Mouse (Mus musculus): ENCODE measurements at regions not wholly inside any gene's neighbourhood (a gene's known extent, or its start where the extent isn't known, plus 50 kb on each side); places are given as distances from the start of the nearest gene placed in this dataset.

- Histone ChIP-seq H3K36me3 (ENCODE audit: control insufficient read depth, insufficient read depth, low read length) (no peaks in the 10 kb centered on the region), H3K27ac (ENCODE audit: control insufficient read depth, insufficient read depth, low read depth, low read length) (no peak overlapping the region), H3K27me3 (ENCODE audit: control insufficient read depth, insufficient read depth, low read length) (no peaks in the 10 kb centered on the region), H3K4me1 (ENCODE audit: control insufficient read depth, insufficient read depth, low read length) (no peaks in the 10 kb centered on the region), H3K4me3 (ENCODE audit: control insufficient read depth, low read depth, low read length) (no peak overlapping the region)
- no peak for TF ChIP-seq CTCF (IDR thresholded peaks at IDR 0.05; ENCODE audit: control insufficient read depth, insufficient read depth, insufficient replicate concordance, low read depth, low read length)
- no peak for TF ChIP-seq POLR2A (IDR thresholded peaks at IDR 0.05; ENCODE audit: control insufficient read depth, low read depth, low read length)
Observed at GRCm38 (mm10) chr12:12484921-12485680, 223.2 kb downstream of the Fam49a start.

DNA sequence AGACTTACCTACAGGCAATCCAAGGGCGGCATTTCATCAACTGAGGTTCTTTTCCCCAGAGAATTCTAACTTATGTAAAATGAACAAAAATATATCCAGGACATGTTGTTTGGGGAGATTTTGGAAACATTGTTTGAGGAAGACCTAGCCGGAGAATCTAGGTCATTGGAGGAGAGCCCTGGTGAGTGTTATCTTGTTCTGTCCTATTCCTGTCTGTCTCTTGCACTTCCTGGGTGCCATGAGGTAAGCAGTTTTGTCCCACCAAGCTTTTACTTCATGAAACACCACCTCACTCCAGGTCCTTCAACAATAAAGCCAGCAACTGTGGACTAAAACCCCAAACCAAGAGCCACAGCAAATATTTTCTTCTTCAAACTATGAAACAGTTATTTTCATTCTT lies 218.5 kb downstream of the Fam49a start:
- H3K4me3 ChIP-seq (ENCODE audit: control insufficient read depth, low read depth, low read length) = no peak overlapping the region
- TF ChIP-seq CTCF (IDR thresholded peaks at IDR 0.05; ENCODE audit: control insufficient read depth, insufficient read depth, insufficient replicate concordance, low read depth, low read length) (no peak), POLR2A (IDR thresholded peaks at IDR 0.05; ENCODE audit: control insufficient read depth, low read depth, low read length) (no peak)
- no peaks in the 10 kb centered on the region for H3K27me3 ChIP-seq (ENCODE audit: control insufficient read depth, insufficient read depth, low read length)
- no peaks in the 10 kb centered on the region for H3K4me1 ChIP-seq (ENCODE audit: control insufficient read depth, insufficient read depth, low read length)
- no peak overlapping the region for H3K27ac ChIP-seq (ENCODE audit: control insufficient read depth, insufficient read depth, low read depth, low read length)
- H3K36me3 ChIP-seq (ENCODE audit: control insufficient read depth, insufficient read depth, low read length) = no peaks in the 10 kb centered on the region

- H3K27me3 ChIP-seq (ENCODE audit: control insufficient read depth, insufficient read depth, low read length) = no peaks in the 10 kb centered on the region
- H3K4me3 ChIP-seq (ENCODE audit: control insufficient read depth, low read depth, low read length) = no peak overlapping the region
- no peaks in the 10 kb centered on the region for H3K36me3 ChIP-seq (ENCODE audit: control insufficient read depth, insufficient read depth, low read length)
- no peak for TF ChIP-seq POLR2A (IDR thresholded peaks at IDR 0.05; ENCODE audit: control insufficient read depth, low read depth, low read length)
- TF ChIP-seq CTCF (IDR thresholded peaks at IDR 0.05; ENCODE audit: control insufficient read depth, insufficient read depth, insufficient replicate concordance, low read depth, low read length) = no peak
- H3K27ac ChIP-seq (ENCODE audit: control insufficient read depth, insufficient read depth, low read depth, low read length) = no peak overlapping the region
- H3K4me1 ChIP-seq (ENCODE audit: control insufficient read depth, insufficient read depth, low read length) = no peaks in the 10 kb centered on the region
Observed at GRCm38 (mm10) chr12:12452086-12452485, 190.1 kb downstream of the Fam49a start.

- no peaks in the 10 kb centered on the region for H3K27me3 ChIP-seq (ENCODE audit: control insufficient read depth, insufficient read depth, low read length)
- H3K4me1 ChIP-seq (ENCODE audit: control insufficient read depth, insufficient read depth, low read length) = no peaks in the 10 kb centered on the region
- no peak overlapping the region for H3K27ac ChIP-seq (ENCODE audit: control insufficient read depth, insufficient read depth, low read depth, low read length)
- TF ChIP-seq CTCF (IDR thresholded peaks at IDR 0.05; ENCODE audit: control insufficient read depth, insufficient read depth, insufficient replicate concordance, low read depth, low read length) = no peak
- no peak for TF ChIP-seq POLR2A (IDR thresholded peaks at IDR 0.05; ENCODE audit: control insufficient read depth, low read depth, low read length)
- H3K36me3 ChIP-seq (ENCODE audit: control insufficient read depth, insufficient read depth, low read length) = no peaks in the 10 kb centered on the region
- no peak overlapping the region for H3K4me3 ChIP-seq (ENCODE audit: control insufficient read depth, low read depth, low read length)
Observed at GRCm38 (mm10) chr12:12446768-12447167, 184.8 kb downstream of the Fam49a start.

DNA sequence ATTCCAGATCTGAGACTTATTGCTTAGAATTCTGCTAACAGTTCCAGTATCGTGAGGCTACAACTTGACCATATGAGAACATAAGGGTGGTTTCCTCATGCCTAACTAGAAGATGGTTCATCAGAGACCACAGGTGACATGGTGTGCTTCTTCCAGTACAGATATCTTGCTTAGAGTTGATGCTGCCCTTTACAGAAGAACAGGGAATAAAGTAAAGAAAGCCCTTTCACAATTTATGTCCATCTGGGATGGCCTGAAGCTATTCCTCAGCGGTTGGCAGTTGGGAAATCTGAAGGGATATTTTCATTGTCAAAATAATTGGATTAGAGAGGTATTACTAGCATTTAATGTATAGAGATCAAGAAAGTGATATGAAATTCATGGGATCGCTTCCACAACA lies 184.3 kb downstream of the Fam49a start:
- Histone ChIP-seq H3K4me1 (ENCODE audit: control insufficient read depth, insufficient read depth, low read length) (no peaks in the 10 kb centered on the region), H3K4me3 (ENCODE audit: control insufficient read depth, low read depth, low read length) (no peak overlapping the region), H3K36me3 (ENCODE audit: control insufficient read depth, insufficient read depth, low read length) (no peaks in the 10 kb centered on the region), H3K27me3 (ENCODE audit: control insufficient read depth, insufficient read depth, low read length) (no peaks in the 10 kb centered on the region), H3K27ac (ENCODE audit: control insufficient read depth, insufficient read depth, low read depth, low read length) (no peak overlapping the region)
- TF ChIP-seq POLR2A (IDR thresholded peaks at IDR 0.05; ENCODE audit: control insufficient read depth, low read depth, low read length) (no peak), CTCF (IDR thresholded peaks at IDR 0.05; ENCODE audit: control insufficient read depth, insufficient read depth, insufficient replicate concordance, low read depth, low read length) (no peak)

GRCm38 (mm10) chr12:12442872-12443271 lies 180.9 kb downstream of the Fam49a start:
- Histone ChIP-seq H3K36me3 (ENCODE audit: control insufficient read depth, insufficient read depth, low read length) (no peaks in the 10 kb centered on the region), H3K27me3 (ENCODE audit: control insufficient read depth, insufficient read depth, low read length) (no peaks in the 10 kb centered on the region), H3K27ac (ENCODE audit: control insufficient read depth, insufficient read depth, low read depth, low read length) (no peak overlapping the region), H3K4me1 (ENCODE audit: control insufficient read depth, insufficient read depth, low read length) (no peaks in the 10 kb centered on the region), H3K4me3 (ENCODE audit: control insufficient read depth, low read depth, low read length) (no peak overlapping the region)
- no peak for TF ChIP-seq CTCF (IDR thresholded peaks at IDR 0.05; ENCODE audit: control insufficient read depth, insufficient read depth, insufficient replicate concordance, low read depth, low read length)
- TF ChIP-seq POLR2A (IDR thresholded peaks at IDR 0.05; ENCODE audit: control insufficient read depth, low read depth, low read length) = no peak

DNA sequence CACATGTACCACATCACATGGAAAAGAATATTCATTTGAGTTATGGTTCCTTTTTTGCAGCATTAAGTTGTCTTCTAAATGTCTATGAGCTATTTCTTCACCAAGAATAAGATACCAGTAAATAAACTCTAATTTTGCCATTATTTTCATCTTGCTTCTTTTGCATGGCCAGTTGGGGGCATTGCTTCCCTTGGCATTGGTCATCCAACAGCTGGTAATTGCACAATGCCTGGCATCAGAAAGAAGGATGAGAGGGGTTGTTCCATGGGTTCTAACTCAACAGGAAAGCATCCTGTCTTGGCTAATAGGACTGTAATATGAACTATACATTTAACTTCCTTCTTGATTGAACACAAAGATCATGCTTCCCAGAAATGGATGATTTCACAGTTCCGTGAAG lies 174.4 kb downstream of the Fam49a start:
- no peaks in the 10 kb centered on the region for H3K4me1 ChIP-seq (ENCODE audit: control insufficient read depth, insufficient read depth, low read length)
- no peaks in the 10 kb centered on the region for H3K27me3 ChIP-seq (ENCODE audit: control insufficient read depth, insufficient read depth, low read length)
- H3K36me3 ChIP-seq (ENCODE audit: control insufficient read depth, insufficient read depth, low read length) = no peaks in the 10 kb centered on the region
- H3K4me3 ChIP-seq (ENCODE audit: control insufficient read depth, low read depth, low read length) = no peak overlapping the region
- H3K27ac ChIP-seq (ENCODE audit: control insufficient read depth, insufficient read depth, low read depth, low read length) = no peak overlapping the region
- no peak for TF ChIP-seq POLR2A (IDR thresholded peaks at IDR 0.05; ENCODE audit: control insufficient read depth, low read depth, low read length)
- TF ChIP-seq CTCF (IDR thresholded peaks at IDR 0.05; ENCODE audit: control insufficient read depth, insufficient read depth, insufficient replicate concordance, low read depth, low read length) = no peak
